Mouse (Mus musculus) adrenal gland, postnatal 4 days (tissue): ENCODE data around the gene Ptger4. TPM values are rescaled to one million over a fixed set of nuclear protein-coding genes. Genes with fewer than 3 reads are reported as not detected.
"Not testable (repeated sequence)": the region's sequence is repeated elsewhere in the genome, so short reads cannot be mapped to it uniquely, and the experiment has no call there.

Experiments
- DNase-seq, 2 experiments: peaks; one replicate each; pipeline ENCODE4 v3.0.0; 2021 to 2022; ENCODE audit warnings: low spot score in 2 of 2, mixed read lengths in 2 of 2
- total RNA-seq, 2 experiments: library from RNA; stranded (reverse); gene quantifications; 2 replicates each; pipeline ENCODE4 v1.2.3; 2021

Gene Ptger4
- total RNA-seq, 2 experiments from 2014 or later: 2.0 to 3.1 TPM

DNA sequence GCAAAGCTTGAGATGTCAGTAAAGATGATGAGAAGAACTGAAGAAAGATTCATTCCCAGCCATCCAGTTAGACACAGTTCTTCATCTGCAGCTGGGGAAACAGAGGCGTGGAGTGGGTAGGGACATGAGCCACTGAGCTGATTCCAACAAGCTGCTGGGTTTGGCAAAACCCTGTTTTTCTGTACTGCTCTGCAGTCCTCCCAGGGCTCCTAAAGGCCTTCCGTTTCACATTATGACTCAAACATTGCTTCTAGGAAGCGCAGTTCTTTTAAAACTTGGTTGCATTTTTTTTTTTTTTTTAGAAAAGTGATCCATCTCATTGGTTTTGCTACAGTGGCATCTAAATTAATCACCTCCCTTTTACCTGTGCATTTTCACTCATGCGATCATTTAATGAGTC is 5.4 kb downstream of the Ptger4 start:
- no peak for DNase-seq

DNA sequence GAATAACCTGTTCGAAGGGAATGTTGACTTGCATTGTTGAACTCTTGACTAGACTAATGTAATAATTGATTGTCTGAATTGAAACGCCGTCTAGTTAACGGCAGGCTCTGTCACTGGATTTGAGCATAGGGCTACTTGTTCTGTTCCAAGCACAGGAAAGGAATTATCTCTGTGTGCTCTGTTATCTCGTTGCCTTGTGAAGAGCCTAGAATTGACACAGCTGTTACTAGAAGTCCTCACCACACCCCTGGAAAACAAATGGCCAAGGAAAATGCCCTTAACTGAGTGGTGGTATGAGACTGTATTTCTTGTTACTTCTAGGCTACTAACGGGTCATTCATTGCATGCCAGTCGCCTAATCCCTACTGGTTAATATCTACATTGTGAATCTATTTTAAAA is 5.9 kb downstream of the Ptger4 start:
- DNase-seq: no peak

DNA sequence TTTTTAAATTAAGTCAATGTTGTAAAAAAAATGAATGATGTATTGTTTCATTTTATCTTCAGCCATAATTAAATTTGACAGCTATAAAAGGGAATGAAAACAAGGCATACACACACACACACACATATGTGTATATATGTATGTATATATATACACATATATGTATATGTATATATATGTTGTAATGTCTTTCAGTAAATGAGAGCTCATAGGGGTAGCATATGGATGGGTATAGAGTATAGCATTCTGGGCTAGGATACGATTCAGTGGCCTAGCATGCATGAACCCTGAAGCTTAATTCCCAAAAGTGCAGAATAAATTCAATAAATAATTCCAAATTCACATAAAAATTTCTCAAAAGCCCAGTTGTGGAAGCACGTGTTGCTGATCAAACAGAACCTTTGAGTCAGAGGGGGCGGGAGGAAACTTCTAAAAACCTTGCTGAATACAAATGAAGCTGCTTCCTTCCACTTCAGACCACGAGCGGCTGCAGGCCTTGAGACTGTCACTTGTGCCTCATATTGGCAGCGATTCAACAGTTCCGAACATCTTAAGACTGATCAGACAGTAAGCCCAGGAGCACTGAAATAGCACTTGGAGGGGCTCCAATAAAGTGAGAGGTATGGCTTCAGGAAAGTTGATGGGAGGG is 6.9 kb downstream of the Ptger4 start:
- no peak for DNase-seq

DNA sequence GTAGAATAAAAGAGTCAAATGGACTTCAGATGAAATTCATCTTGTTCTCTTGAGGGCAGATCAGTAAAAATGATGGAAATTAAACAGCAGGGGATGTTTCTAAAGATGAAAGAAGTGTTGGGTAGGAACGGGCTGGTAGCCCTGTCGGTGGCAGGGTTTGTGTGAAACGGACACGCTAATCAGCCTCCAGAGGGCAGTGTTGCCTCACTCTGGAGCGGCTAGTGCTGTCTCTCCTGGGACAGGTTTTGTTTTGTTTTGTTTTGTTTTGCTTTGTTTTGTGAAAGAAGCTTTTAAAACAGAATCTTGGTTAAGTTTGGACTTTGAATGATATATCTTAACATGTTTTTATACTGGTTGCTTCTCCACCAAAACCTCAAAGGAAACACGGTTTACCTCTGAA is 7.4 kb downstream of the Ptger4 start:
- peak; percentile 49 to 54 for DNase-seq

DNA sequence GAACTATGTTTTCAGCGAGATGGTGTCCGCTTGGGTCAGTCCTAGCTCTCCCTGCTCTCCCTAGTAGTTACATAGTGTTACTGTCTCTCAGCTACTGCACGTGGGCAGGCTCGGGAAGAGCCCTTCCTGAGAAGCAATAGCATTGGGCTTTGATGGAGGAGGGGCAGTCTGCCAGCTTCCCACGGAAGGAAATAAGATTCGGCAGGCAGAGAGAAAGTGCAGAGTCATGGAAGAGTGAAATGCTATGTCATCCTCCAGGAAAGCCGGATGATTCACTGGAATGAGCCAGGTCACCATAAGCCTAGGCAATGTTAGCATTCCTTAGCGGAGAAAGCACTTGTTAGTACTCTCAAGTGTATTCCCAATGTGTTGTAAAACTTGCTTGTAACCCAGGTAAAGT is 8.5 kb downstream of the Ptger4 start:
- DNase-seq: no peak

DNA sequence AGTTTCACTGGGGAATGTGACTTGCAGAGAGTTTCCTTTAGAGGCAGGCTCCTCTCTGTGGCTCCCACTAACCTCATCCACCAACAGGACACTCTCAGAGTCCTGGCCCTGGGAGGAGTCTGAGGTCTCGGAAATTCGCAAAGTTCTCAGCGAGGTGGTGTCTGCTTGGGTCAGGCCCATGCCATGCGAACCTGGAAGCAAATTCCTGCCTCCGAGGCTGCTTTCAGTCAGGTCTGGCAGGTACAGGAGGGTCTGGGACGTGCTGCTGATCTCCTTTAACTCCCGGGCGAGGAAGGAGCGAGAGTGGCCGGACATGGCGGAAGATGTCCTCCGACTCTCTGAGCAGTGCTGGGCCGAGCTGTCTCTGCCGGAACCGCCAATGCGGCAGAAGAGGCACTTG is 9.3 kb downstream of the Ptger4 start:
- DNase-seq: no peak

DNA sequence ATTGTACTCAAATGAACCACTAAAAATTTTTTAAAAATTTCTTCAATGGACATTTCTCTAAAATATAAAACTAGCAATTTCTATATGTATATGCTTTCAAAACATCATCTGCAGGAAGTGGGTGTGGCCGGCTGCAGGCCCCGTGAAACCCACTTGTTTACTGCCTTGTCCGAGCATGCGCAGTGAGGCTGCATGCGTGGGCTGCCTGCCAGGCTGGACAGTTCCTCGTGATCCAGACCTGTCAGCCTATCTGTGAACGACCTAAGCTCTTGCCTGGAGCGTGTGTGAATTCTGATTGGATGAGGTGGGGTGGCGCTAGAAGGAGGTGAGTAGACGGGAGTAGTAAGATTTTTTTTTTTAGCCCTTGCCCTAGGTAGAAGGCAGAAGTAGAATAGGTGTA is 13.2 kb downstream of the Ptger4 start:
- DNase-seq: not testable (repeated sequence)

DNA sequence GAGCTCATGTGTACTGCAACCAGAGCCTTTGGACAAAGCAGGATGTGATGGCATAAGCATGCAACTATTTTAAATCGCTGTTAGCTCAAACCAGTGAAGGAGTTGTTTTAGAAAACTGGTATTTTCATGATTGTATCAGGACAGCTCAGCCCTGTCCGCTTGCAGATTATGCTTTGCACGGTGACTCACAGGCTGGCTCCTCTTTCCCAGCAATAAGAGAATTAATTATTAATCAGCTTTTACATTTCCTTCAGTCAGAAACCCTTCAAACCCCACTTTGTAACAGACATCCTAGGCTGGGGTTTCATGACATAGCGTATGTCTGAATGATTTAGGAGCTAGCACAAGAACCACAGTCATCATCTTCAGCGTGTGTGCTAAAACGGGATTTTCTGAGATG is 23.5 kb downstream of the Ptger4 start:
- no peak for DNase-seq

DNA sequence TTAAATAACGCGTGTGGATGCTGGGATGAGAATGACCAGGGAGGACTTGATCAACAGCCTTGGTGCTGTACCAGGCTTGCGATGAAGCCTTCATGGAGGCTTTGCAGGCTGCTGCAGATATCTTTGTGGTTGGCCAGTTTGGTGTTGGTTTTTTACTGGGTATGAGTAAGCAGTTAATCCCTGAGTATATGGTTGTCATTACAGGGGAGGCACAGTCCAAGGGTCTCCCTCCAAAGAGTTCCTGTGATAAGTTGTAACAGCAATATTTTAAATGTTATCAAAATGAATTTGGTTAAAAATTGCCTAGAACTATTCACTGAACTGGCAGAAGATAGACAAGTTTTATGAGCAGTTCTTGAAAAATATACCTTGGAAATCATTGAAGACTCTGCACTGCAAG is 34.9 kb downstream of the Ptger4 start:
- no peak for DNase-seq

DNA sequence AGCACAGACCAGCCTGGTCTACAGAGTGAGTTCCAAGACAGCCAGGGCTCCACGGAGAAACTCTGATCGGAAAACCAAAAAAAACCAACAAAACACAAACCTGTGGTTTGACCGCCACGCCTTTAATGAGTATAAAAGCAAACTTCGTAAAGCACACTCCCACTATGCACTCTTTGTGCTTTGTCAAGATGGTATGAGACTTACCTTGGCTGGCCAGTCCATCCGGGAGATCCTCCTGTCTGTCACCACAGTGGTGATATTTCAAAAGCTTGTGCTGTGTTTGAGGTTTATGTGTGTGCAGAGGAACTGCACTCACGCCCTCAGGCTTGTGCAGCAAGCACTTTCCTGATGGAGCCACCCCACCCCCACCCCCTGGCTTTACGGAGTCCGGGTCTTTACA is 38.8 kb downstream of the Ptger4 start:
- no peak for DNase-seq

DNA sequence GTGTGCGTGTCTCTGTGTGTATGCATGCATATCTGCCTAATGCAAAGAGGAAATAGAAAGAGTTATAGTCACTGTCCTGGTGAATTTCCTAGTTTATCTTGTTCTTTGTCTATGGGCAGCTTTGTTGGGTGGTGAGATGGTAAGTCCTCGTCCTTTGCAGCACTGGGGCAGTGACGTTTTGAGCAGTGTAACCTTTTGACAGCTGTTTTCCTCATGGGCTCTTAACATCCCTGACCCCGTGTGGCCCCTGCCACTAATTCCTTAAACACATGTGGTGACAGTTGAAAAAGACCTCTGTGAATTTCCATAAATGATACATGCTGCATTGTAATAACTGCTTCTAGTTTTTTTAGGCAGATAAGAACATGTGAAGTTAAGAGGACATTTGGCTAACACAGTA is 47.3 kb downstream of the Ptger4 start:
- no peak for DNase-seq

DNA sequence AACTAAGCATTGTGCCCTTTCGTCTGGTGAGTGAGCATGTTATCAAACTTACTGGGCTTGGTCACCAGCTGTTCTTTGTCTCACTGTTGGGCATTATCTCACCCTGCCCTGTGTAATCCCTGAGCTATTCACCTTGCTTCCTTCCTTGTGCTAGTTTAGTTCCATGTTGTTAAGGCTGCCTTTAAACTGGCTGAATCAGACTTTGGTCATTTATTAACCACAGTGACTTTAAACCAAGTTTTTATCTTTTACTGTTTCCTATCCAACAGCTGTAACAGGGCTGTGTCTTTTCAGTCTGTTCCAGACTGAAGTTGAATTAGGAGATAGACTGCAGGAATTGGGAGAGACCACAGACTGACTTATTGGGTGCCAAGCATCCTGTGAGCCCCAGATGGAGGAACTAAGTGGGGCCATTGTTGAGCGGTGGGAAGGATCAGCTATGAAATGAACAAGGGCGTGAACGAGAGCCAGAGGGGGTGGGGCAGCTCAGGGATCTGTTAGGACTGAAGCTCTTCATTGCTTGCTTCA is 47.9 kb downstream of the Ptger4 start:
- DNase-seq: no peak

DNA sequence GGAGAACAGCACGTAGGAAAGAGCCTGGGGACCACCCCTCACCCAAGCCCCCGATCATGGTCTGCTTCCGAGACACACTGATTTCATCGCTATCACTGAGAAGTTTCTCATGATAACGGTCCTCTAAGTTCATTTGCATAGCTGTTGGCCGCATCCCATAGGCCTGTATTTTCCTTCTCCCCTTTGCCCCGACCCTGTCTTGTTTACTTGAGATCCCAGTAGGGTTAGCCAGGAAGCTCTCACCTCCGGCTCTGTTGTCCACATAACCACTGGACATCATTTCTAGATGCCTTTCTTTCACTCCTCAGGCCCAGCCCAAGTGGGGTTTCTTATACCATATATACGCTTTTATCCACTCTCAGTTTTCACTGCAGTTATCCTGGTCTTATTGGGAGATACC is 49.1 kb downstream of the Ptger4 start:
- no peak for DNase-seq

DNA sequence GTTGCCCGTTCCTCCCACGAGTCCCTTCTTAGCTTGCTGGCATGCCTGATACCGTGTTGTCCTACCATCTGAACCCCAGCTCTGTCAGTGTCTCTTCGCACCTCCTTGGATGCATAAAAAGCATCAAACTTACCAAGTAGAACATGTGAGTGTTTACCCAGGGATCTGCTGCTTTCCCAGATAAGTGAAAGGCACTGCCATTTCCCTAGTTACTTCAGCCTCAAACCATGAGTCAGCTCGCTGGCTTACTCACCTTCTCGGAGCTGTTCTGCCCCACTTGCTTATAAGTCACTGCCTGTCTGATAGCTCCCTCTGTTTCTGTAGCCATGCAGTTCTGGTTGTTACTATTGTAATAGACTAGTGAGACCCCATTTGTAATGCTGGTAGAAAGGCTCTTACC is 49.5 kb downstream of the Ptger4 start:
- no peak for DNase-seq

DNA sequence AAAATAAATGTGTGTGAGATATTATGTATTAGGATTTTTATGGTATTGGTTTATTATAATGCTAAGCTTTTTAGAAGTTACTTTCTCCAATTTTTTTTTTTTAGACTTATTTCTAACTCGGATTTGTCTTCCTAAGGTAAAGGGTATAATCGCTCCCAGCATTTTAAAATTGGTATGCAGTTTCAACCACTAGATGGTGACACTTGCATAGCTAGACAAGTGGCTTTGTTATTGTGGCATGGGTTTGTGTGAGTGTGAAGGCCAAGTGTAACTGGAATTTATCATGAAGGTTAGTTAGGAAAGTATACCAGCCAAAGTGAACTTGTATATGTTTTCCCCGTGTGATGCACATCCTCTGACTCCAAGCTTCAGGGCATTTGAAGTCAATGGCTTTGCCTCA is 50.2 kb downstream of the Ptger4 start:
- no peak for DNase-seq

DNA sequence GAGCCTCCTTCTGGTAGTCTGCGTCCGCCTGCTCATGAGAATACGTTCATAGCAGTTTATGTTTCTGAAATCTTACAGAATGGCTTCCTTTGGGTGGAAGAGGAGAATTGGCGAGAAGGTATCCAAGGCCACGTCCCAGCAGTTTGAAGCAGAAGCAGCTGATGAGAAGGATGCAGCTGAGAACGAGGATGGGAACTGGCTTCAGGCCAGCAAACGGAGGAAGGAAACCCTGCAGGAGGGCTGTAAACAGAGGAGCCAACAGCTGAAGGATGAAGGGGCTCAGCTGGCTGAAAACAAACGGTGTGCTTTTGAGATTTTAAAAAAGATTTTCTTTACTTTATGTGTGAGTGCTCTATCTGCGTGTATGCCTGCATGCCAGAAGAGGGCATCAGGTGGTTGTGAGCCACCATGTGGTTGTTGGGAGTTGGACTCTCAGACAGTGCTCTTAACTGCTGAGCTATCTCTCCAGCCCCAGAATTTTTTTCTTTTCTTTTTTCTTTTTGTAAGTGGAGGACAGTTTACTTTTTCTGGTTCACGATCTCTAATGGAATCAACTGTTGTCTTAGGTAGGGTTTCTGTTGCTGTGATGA is 54.4 kb downstream of the Ptger4 start:
- DNase-seq: no peak

DNA sequence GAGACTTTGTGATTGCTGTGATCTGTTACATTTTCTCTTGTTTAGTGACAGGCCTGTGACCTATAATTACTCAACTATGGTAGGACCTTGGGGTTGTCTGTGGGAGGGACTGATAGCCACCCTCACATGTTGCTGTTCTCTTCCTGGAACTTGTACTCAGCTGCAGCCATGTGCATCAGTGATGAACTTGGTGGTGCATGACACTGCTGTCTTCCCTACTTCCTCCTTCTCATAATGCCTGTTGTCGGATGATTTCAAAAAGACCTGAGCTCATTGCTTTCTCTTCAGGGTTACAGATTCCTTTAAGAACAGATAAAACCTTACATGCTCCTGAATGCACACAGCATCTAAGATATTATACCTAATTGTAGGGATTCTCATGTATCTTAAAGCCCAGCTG is 56.0 kb downstream of the Ptger4 start:
- no peak for DNase-seq

DNA sequence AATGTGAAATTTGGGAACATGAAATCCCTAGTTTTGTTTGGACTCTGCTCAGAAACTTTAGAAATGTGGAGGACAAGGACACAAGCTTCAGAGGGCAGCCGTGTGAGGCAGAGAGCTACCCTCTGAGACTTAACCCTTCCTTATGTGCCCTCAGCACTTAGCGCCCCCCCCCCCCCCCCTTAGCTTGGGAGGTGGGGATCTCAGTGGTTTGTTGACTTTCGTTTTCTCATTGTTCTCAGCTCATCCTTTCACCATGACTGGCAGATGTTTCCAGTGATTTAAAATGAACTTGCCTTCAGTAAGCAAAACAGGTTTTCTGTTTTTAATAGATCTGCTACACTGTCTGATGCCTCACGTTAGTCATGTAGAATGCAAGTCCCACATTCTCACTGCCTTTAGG is 56.9 kb downstream of the Ptger4 start:
- DNase-seq: no peak

DNA sequence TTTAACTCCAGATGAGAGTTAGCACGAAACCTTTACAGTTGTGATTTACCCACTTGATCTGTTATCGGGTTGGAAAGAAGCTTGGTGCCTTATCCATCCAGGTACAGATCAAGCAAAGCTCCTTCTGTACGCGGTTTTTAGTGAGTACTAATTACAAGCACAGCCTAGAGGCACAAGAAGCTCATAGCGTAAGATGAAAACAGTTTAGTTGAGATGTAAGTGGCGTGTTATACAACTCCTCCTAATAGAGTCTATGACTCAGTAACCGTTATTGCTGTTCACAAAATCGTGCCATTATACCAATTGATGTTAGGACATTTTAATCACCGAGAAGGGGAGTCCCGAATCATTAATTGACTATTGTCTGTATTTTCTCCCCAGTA is 57.7 kb downstream of the Ptger4 start:
- DNase-seq: no peak

DNA sequence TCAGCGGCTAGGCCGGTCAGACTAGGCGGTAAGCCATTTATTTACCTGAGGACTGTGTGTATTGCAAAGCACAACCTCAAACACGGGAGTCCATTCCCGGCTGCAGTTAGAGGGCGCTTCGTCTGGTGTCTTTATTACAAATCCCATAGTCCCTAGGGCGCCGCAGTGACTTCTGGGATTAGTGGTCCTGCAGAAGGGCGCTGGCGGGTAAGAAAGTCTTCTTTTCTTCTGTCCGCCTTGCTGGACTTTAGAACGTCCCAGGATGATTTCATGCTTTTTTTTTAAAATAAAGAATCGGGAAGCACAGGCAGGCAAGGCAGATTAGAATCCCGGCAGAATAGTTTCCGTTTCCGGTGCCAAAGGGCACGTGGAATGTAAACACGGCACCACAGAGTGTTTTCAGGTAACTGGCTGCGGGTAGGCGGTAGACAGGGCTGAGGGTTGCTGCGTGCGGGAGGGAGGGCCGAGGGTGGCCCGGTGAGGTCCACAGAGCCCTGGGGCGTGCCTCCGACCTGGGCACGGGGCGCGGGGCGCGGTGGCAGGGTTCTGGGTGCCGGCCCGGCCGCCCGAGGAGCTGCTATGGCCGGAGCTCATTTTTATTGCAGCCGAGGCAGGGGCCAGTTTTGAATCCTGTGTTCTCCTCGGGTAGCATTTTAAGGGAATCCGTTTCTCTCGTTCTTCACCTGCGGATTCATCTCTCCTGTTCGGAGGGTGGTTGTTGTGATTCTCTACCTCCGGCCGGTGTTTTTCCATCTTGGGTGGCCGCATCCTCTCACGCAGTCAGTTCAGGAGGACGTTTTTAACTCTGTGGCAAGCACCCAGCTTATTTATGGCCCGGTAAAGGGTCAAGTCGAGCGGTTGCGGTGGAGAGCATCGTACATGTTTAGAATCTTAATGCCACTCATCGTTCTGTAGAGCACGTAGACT is 58.4 kb downstream of the Ptger4 start, which contains the start of gene Ttc33:
Gene Ttc33, plus strand, starts transcription at position 160 of the 927 bp plus-strand sequence.
- peak; percentile 22 to 55 for DNase-seq

DNA sequence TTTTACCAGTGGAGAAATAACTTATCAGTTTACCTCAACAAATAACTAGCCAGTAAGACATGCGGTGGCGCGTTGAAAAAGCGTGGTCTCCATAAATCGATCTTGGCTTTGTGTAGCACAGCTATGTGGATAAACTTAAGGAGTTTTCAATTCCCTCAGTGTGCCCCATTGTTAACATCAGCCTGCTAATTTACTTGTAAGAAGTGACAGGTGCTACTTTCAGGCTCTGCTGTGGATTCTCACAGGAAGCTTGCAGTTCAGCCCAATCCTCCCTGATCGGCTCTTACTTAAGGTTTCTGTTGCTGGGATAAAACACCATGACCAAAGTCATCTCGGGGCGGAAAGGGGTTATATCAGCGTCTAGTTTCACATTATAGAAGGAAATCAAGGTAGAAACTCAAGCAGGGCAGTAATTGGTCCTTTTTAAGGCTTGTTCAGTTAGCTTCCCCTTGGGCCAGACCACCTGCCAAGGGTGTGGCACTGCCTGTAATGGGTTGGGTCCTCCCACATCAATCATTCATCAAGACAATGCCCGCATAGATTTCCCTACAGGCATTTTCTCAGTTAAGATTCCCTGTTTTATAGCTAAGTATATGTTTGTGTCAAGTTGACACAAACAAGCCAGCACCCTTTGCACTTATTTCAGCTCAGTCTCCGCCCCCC is 59.2 kb downstream of the Ptger4 start:
- DNase-seq: no peak
